Mouse (Mus musculus) retina, embryonic 14.5 days (tissue): ENCODE results near the gene Ap2a1.
"Not testable (repeated sequence)": the region's sequence is repeated elsewhere in the genome, so short reads cannot be mapped to it uniquely, and the experiment has no call there.

Experiments
- DNase-seq: peaks from one replicate; pipeline ENCODE4 v3.0.0-alpha.2; 2015; ENCODE audit warnings: low spot score

Gene Ap2a1

GRCm38 (mm10) chr7:44894175-44894574 lies 35.1 kb downstream of the Ap2a1 start:
- no peak for DNase-seq

- no peak for DNase-seq
Measured at GRCm38 (mm10) chr7:44893197-44893596, 36.1 kb downstream of the Ap2a1 start.

GRCm38 (mm10) chr7:44892276-44892921 lies 36.9 kb downstream of the Ap2a1 start, which contains the start of gene Med25:
Gene Med25, minus strand, starts transcription at chr7:44892712.
- DNase-seq = peak; percentile 97

- DNase-seq = no peak
Measured at GRCm38 (mm10) chr7:44891611-44892010, 37.7 kb downstream of the Ap2a1 start.

- DNase-seq = no peak
Measured at GRCm38 (mm10) chr7:44890737-44891136, 38.6 kb downstream of the Ap2a1 start.

- no peak for DNase-seq
Measured at GRCm38 (mm10) chr7:44890180-44890579, 39.1 kb downstream of the Ap2a1 start.

GRCm38 (mm10) chr7:44888256-44889105 lies 40.8 kb downstream of the Ap2a1 start:
- no peak for DNase-seq

- DNase-seq = no peak
Measured at GRCm38 (mm10) chr7:44886964-44887363, 42.3 kb downstream of the Ap2a1 start.

- DNase-seq = no peak
Measured at GRCm38 (mm10) chr7:44884637-44885036, 44.7 kb downstream of the Ap2a1 start.

- no peak for DNase-seq
Measured at GRCm38 (mm10) chr7:44883036-44883435, 46.3 kb downstream of the Ap2a1 start.

GRCm38 (mm10) chr7:44877833-44878232 lies 51.5 kb downstream of the Ap2a1 start:
- DNase-seq = no peak

GRCm38 (mm10) chr7:44871774-44872173 lies 57.5 kb downstream of the Ap2a1 start:
- not testable (repeated sequence) for DNase-seq

- DNase-seq = no peak
Measured at GRCm38 (mm10) chr7:44871181-44871580, 58.1 kb downstream of the Ap2a1 start.

- DNase-seq = no peak
Measured at GRCm38 (mm10) chr7:44870614-44871013, 58.7 kb downstream of the Ap2a1 start.

- peak; percentile 96 for DNase-seq
Measured at GRCm38 (mm10) chr7:44869697-44870528, 59.4 kb downstream of the Ap2a1 start, which contains the start of gene Ptov1. Gene Ptov1, minus strand, starts transcription at chr7:44869788.

GRCm38 (mm10) chr7:44868919-44869696 lies 60.2 kb downstream of the Ap2a1 start:
- peak; percentile 67 for DNase-seq

- DNase-seq = no peak
Measured at GRCm38 (mm10) chr7:44868465-44868864, 60.8 kb downstream of the Ap2a1 start.

GRCm38 (mm10) chr7:44867802-44868201 lies 61.5 kb downstream of the Ap2a1 start:
- no peak for DNase-seq

- no peak for DNase-seq
Measured at GRCm38 (mm10) chr7:44867010-44867702, 62.1 kb downstream of the Ap2a1 start.

GRCm38 (mm10) chr7:44866276-44867009 lies 62.9 kb downstream of the Ap2a1 start:
- DNase-seq = peak; percentile 34
